Mouse (Mus musculus) central nervous system, embryonic 11.5 days (tissue): ENCODE data around the gene Zc2hc1b. TPM values are rescaled to one million over a fixed set of nuclear protein-coding genes. Genes with fewer than 3 reads are reported as not detected.

ENCODE experiments used
- polyA plus RNA-seq: library from polyadenylated mRNA; depleted of rRNA; stranded (reverse); fragments of >200 nt; gene quantifications from 2 replicates; pipeline ENCODE4 v1.2.3, GENCODE M21; 2012; rRNA removed

Zc2hc1b gene
- polyA plus RNA-seq = not detected in 2 replicates

DNA sequence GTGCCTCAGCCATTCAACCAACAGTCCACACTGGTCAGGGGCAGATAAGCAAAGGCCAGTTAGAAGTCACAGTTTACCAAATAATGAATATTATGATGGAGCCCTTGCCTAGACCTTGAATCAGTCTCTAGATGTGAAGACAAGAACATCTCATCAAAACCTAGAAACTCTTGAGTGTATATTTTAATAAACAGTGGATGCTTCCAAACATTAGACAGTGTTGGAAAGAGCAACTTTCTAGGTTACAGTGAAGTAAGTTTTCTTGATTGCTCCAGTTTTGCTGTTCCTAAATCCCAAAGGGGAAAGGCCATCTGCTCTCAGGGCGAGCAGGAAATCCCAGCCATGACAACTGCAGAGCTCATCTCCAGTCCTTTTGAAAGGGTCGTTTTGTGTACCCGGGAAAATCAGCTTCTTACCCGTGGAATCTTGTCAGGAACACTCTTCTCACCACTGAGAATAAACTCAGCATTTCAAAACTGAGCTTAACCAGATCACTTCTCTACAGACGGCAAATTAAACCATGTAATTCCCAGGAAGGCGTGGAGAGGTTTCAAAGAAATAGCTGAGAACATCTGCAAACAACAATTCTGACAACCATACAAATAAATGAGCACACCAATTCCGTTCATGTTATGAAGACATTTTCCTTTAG is at the start of gene Zc2hc1b:
Gene Zc2hc1b (minus strand): TSS at position 51 of the 652 bp plus-strand sequence.

GRCm38 (mm10) chr10:13192731-13193351 is 15.0 kb upstream of the Zc2hc1b start, which contains the start of gene Ltv1:
TSS of gene Ltv1 (minus strand) at chr10:13193168.

Other genes starting within 250 kb of the Zc2hc1b start
- 0.97 and 1.7 TPM in 2 replicates for gene Stx11, start 213.7 kb downstream of the Zc2hc1b start, polyA plus RNA-seq
- gene Sf3b5, start 172.7 kb downstream of the Zc2hc1b start, polyA plus RNA-seq = 35.0 and 36.6 TPM in 2 replicates
- gene Plagl1, start 117.5 kb downstream of the Zc2hc1b start, polyA plus RNA-seq = 202 and 255 TPM in 2 replicates
- 48.2 and 71.3 TPM in 2 replicates for gene Ltv1, start 15.1 kb upstream of the Zc2hc1b start, polyA plus RNA-seq